Mouse (Mus musculus): ENCODE data around the gene Ccnh.
"Not testable (repeated sequence)": the region's sequence is repeated elsewhere in the genome, so short reads cannot be mapped to it uniquely, and the experiment has no call there.

DNA sequence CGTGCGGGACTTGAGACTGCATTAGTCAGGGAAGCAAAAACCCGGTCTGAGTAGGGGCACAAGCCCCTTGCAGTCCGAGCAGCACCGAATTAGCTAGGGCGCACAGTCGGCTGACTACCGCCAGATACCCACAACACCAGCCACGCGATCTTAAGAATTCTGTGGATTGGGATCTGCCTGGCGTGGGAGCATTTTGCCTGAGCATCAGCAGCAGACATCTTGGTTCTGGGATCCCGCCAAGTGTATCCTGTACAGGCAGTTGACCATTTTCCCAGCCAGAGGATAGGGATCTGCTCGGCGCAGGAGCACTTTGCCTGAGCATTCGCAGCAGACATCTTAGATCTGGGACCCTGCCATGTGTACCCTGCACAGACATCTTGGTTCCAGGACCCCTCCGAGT is 45.8 kb upstream of the Ccnh start:
- not testable (repeated sequence) for TF ChIP-seq POLR2A (IDR thresholded peaks at IDR 0.05; ENCODE audit: borderline replicate concordance, control insufficient read depth, low read depth, low read length); CTCF (IDR thresholded peaks at IDR 0.05; ENCODE audit: control insufficient read depth, insufficient read depth, low read length)

Data from bone marrow, adult 2 months (tissue).